Mouse (Mus musculus): ENCODE data around the gene Fuca1. TPM values are rescaled to one million over a fixed set of nuclear protein-coding genes. Genes with fewer than 3 reads are reported as not detected.

Gene Fuca1
- total and polyA plus RNA-seq, 3 experiments, result 26.8 to 48.6 TPM; not detected in 1

GRCm38 (mm10) chr4:135967086-135967760 lies 46.7 kb downstream of the Fuca1 start:
- Histone ChIP-seq H3K9ac (ENCODE audit: control insufficient read depth, low read depth, low read length, poor library complexity, severe bottlenecking) (no peak overlapping the region), H3K27me3 (ENCODE audit: control insufficient read depth in 1 of 2, insufficient read depth in 2 of 2, low read length in 2 of 2) (no peaks in the 10 kb centered on the region), H3K4me3 (ENCODE audit: control insufficient read depth in 1 of 2, insufficient read depth in 1 of 2, low read depth in 2 of 2, low read length in 2 of 2) (no peak overlapping the region), H3K9me3 (replicated peaks; ENCODE audit: insufficient read depth, low read length) (no peaks in the 10 kb centered on the region), H3K27ac (ENCODE audit: control insufficient read depth, low read depth, low read length) (no peak overlapping the region), H3K4me1 (ENCODE audit: control insufficient read depth in 1 of 2, insufficient read depth in 2 of 2, low read length in 2 of 2) (peaks cover 4 to 13% of the 10 kb centered on the region in 2 experiments; a peak in 3 of 4 replicates), H3K79me2 (ENCODE audit: control insufficient read depth, insufficient read depth, low read length, poor library complexity) (peaks cover 21% of the 10 kb centered on the region), H3K36me3 (ENCODE audit: control insufficient read depth in 1 of 2, insufficient read depth in 2 of 2, low read length in 2 of 2) (peaks cover 0 to 8% of the 10 kb centered on the region in 2 experiments; a peak in 3 of 4 replicates)
- TF ChIP-seq EP300 (IDR thresholded peaks at IDR 0.05; ENCODE audit: low read depth in 1 of 2, low read length in 2 of 2), result no peak
- TF ChIP-seq POLR2AphosphoS2 (IDR thresholded peaks at IDR 0.05; ENCODE audit: low read length), result no peak
- no peak for TF ChIP-seq MAX (IDR thresholded peaks at IDR 0.05; ENCODE audit: low read length)
- TF ChIP-seq BHLHE40 (IDR thresholded peaks at IDR 0.05; ENCODE audit: borderline replicate concordance, low read depth, low read length), result no peak
- no peak for TF ChIP-seq HCFC1 (IDR thresholded peaks at IDR 0.05; ENCODE audit: low read depth, low read length)
- no peak for TF ChIP-seq ZKSCAN1 (IDR thresholded peaks at IDR 0.05; ENCODE audit: low read depth, low read length)
- TF ChIP-seq SIN3A (IDR thresholded peaks at IDR 0.05; ENCODE audit: low read length), result no peak
- no peak for TF ChIP-seq RCOR1 (IDR thresholded peaks at IDR 0.05; ENCODE audit: low read depth, low read length)
- no peak for DNase-seq (ENCODE audit: low read depth, low spot score)

- TF ChIP-seq GATA1 (IDR thresholded peaks at IDR 0.05; ENCODE audit: low read depth, low read length), result no peak
- no peak for TF ChIP-seq CHD2 (IDR thresholded peaks at IDR 0.05; ENCODE audit: low read length)
- TF ChIP-seq RAD21 (IDR thresholded peaks at IDR 0.05; ENCODE audit: low read depth, low read length), result no peak
- no peak for TF ChIP-seq BHLHE40 (IDR thresholded peaks at IDR 0.05; ENCODE audit: borderline replicate concordance, low read depth, low read length)
- no peak for TF ChIP-seq KAT2A (conservative IDR thresholded peaks at IDR 0.05; ENCODE audit: low read depth, low read length)
- Histone ChIP-seq H3K36me3 (ENCODE audit: control insufficient read depth in 1 of 2, insufficient read depth in 2 of 2, low read length in 2 of 2) (peaks cover 0 to 4% of the 10 kb centered on the region in 2 experiments; a peak in 3 of 4 replicates), H3K27ac (ENCODE audit: control insufficient read depth, low read depth, low read length) (no peak overlapping the region), H3K4me3 (ENCODE audit: control insufficient read depth in 1 of 2, insufficient read depth in 1 of 2, low read depth in 2 of 2, low read length in 2 of 2) (no peak overlapping the region), H3K79me2 (ENCODE audit: control insufficient read depth, insufficient read depth, low read length, poor library complexity) (peaks cover 19% of the 10 kb centered on the region), H3K9me3 (replicated peaks; ENCODE audit: insufficient read depth, low read length) (no peaks in the 10 kb centered on the region), H3K27me3 (ENCODE audit: control insufficient read depth in 1 of 2, insufficient read depth in 2 of 2, low read length in 2 of 2) (no peaks in the 10 kb centered on the region), H3K9ac (ENCODE audit: control insufficient read depth, low read depth, low read length, poor library complexity, severe bottlenecking) (no peak overlapping the region), H3K4me1 (ENCODE audit: control insufficient read depth in 1 of 2, insufficient read depth in 2 of 2, low read length in 2 of 2) (peaks cover 0 to 10% of the 10 kb centered on the region in 2 experiments; a peak in 3 of 4 replicates)
- DNase-seq (ENCODE audit: low read depth, low spot score), result no peak
Measured at GRCm38 (mm10) chr4:135968271-135968869, 47.8 kb downstream of the Fuca1 start.
